Mouse (Mus musculus) skeletal muscle tissue, adult 2 months (tissue): Measurements from ENCODE around the gene Pigl.
"Not testable (repeated sequence)": the region's sequence is repeated elsewhere in the genome, so short reads cannot be mapped to it uniquely, and the experiment has no call there.

Source experiments
- DNase-seq: peaks from one replicate; pipeline ENCODE4 v3.0.0-alpha.2; 2012; ENCODE audit warnings: low read depth, low spot score

Gene Pigl

GRCm38 (mm10) chr11:62458276-62458724 is at the start of gene Pigl, which contains the start of gene Ncor1:
TSS of gene Pigl (plus strand) at chr11:62458460.
TSS of gene Ncor1 (minus strand) at chr11:62458541.
- DNase-seq: peak; percentile 87

- no peak for DNase-seq
Measured at GRCm38 (mm10) chr11:62408848-62409247, 49.4 kb upstream of the Pigl start.

GRCm38 (mm10) chr11:62409611-62410010 is 48.6 kb upstream of the Pigl start:
- no peak for DNase-seq

GRCm38 (mm10) chr11:62415026-62415425 is 43.2 kb upstream of the Pigl start:
- no peak for DNase-seq

- DNase-seq: no peak
Measured at GRCm38 (mm10) chr11:62424525-62424924, 33.7 kb upstream of the Pigl start.

GRCm38 (mm10) chr11:62426266-62426665 is 32.0 kb upstream of the Pigl start:
- DNase-seq: no peak

- DNase-seq: no peak
Measured at GRCm38 (mm10) chr11:62427105-62427504, 31.2 kb upstream of the Pigl start.

- no peak for DNase-seq
Measured at GRCm38 (mm10) chr11:62432211-62432610, 26.0 kb upstream of the Pigl start.

- no peak for DNase-seq
Measured at GRCm38 (mm10) chr11:62440670-62441315, 17.5 kb upstream of the Pigl start.

- no peak for DNase-seq
Measured at GRCm38 (mm10) chr11:62445799-62446198, 12.5 kb upstream of the Pigl start.

- DNase-seq: no peak
Measured at GRCm38 (mm10) chr11:62448971-62449370, 9.3 kb upstream of the Pigl start.

- no peak for DNase-seq
Measured at GRCm38 (mm10) chr11:62455193-62455592, 3.1 kb upstream of the Pigl start.

- DNase-seq: no peak
Measured at GRCm38 (mm10) chr11:62456021-62456482, 2.2 kb upstream of the Pigl start.

- peak; percentile 56 for DNase-seq
Measured at GRCm38 (mm10) chr11:62456483-62457172, 1.6 kb upstream of the Pigl start.

- DNase-seq: peak; percentile 90
Measured at GRCm38 (mm10) chr11:62457241-62457890, 894 bp upstream of the Pigl start.

- no peak for DNase-seq
Measured at GRCm38 (mm10) chr11:62457891-62458270, 379 bp upstream of the Pigl start.

GRCm38 (mm10) chr11:62458780-62459179 is 520 bp downstream of the Pigl start:
- DNase-seq: no peak

- not testable (repeated sequence) for DNase-seq
Measured at GRCm38 (mm10) chr11:62462529-62462928, 4.3 kb downstream of the Pigl start.

- DNase-seq: no peak
Measured at GRCm38 (mm10) chr11:62463225-62463915, 5.1 kb downstream of the Pigl start.

GRCm38 (mm10) chr11:62464696-62465095 is 6.4 kb downstream of the Pigl start:
- DNase-seq: no peak

- no peak for DNase-seq
Measured at GRCm38 (mm10) chr11:62465849-62466248, 7.6 kb downstream of the Pigl start.

GRCm38 (mm10) chr11:62466546-62466945 is 8.3 kb downstream of the Pigl start:
- DNase-seq: no peak
